Mouse (Mus musculus) 3134 (cell line): ENCODE measurements at regions not wholly inside any gene's neighbourhood (a gene's known extent, or its start where the extent isn't known, plus 50 kb on each side); places are given as distances from the start of the nearest gene placed in this dataset.
A peak's percentile ranks its signal among the peaks of the same experiment; 100 is the strongest.
"Not testable (repeated sequence)": the region's sequence is repeated elsewhere in the genome, so short reads cannot be mapped to it uniquely, and the experiment has no call there.

ENCODE experiments used
- DNase-seq: peaks from one replicate; pipeline ENCODE4 v3.0.0-alpha.2; 2011; ENCODE audit warnings: low spot score; ENCODE audit not compliant: insufficient read length; ENCODE audit errors: extremely low read depth

GRCm38 (mm10) chr6:37618990-37619389, 89.0 kb downstream of the Akr1d1 start:
- DNase-seq: no peak

- no peak for DNase-seq
These were observed 91.5 kb downstream of the Akr1d1 start for GRCm38 (mm10) chr6:37621364-37622029.

- DNase-seq: peak; percentile 40
These were observed 92.3 kb downstream of the Akr1d1 start for GRCm38 (mm10) chr6:37622273-37622672.

DNA sequence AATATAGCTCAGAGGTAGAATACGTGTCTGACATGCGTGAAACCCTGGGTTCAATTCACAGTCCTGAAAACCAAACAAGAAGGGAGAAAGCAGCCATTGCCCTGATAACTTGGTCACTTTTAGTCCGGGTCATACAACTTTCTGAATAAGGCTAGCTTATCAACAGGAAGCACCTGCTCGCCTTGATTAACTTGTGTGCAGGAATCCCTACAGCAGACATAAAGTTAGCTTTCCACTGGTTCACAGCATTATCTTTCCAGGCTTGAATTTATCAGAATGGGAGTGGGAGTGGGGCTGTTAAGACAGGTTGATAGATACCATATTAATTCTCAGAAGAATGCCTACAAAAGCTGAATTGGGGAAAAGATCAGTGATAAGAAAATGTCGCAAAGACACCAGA, 97.2 kb downstream of the Akr1d1 start:
- no peak for DNase-seq

- DNase-seq: no peak
These were observed 104.0 kb downstream of the Akr1d1 start for GRCm38 (mm10) chr6:37633948-37634347.

DNA sequence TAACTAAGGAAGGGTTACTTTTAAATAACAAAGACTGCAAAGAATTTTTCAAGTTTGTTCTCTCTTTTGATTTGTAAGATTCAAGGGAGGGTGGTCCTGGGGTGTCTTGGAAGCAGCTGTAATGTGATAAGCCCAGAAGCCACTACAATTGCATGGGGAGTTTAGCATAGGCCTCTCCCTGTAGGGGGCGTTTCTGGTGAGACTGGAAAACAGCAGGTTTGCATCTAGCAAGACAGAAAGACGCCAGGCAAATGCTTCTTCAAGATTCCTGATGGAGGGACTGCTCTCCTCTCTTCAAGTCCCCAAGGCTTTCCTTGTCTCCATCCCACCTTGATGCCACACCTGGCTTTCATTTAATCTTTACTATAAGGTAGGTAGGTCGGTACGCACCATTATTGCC, 112.1 kb downstream of the Akr1d1 start:
- no peak for DNase-seq

GRCm38 (mm10) chr6:37642701-37643121, 112.7 kb downstream of the Akr1d1 start:
- DNase-seq: no peak

DNA sequence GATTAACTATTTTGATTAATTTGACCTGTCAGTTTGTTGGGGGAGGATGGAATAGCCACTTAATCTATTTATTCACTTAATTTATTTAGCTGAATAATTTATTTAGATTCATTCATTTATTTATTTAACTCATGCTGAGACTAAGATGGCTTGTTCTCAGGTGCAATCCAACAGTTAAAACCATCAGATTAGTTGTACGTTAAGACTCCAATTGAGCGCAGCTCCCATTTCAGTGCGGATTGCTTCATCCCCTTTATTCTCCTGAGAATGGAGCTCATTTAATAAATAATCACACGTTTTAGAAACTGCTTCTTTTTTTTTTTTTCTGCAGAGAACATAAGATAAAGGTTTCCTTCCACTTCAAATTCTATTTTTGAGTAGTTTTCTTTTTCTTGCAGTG, 113.2 kb downstream of the Akr1d1 start:
- DNase-seq: no peak

GRCm38 (mm10) chr6:37643718-37644117, 113.7 kb downstream of the Akr1d1 start:
- no peak for DNase-seq

DNA sequence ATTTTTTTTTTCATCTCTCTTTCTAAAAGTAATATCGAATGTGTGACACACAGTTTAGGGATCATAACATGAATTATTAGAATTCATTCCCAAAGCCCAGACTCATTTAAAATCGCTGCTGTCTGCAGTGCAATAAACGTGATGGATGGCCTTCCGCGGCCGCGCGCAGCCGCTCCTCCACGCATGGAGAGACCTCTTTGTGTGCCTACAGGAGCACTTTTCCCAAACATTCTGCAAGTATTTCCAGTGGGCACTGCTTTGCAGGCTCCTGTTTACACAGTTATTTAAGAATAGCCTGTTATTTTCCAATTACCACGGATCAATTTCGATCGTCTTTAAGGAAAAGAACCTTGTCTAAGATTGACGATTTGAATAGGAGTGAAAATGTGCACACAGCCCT, 115.6 kb downstream of the Akr1d1 start:
- DNase-seq: no peak

GRCm38 (mm10) chr6:37657300-37657699, 127.3 kb downstream of the Akr1d1 start:
- not testable (repeated sequence) for DNase-seq

DNA sequence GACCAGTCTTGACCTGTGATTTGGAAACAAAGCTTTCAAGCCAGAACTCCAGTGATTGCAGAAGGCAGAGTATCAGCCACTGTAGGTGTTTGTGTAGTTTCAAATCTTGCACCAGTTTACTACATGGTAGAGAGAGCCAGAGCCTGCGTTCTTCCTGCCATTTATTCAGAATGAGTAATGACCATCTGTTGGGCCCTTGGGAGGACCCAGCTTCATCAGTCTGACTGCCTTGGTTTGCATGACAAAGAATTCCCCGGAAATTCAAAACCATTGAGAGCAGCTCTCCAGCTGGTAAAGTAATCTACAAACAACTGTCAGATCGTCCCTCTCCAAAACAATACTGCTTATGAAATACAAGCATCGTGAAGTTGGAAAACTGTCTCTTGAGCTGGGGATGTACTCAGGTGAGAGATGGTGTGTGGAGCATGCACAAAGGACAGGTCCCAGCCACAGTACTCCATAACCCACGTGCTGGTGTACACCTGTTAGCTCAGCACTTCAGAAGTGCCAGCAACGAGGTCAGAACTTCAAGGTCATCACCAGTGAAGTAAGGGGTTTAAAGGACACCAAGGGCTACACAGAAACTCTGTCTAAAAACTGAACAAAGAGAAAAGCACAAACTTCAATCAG, 128.2 kb downstream of the Akr1d1 start:
- no peak for DNase-seq

- DNase-seq: no peak
These were observed 132.8 kb downstream of the Akr1d1 start for GRCm38 (mm10) chr6:37662747-37663146.

DNA sequence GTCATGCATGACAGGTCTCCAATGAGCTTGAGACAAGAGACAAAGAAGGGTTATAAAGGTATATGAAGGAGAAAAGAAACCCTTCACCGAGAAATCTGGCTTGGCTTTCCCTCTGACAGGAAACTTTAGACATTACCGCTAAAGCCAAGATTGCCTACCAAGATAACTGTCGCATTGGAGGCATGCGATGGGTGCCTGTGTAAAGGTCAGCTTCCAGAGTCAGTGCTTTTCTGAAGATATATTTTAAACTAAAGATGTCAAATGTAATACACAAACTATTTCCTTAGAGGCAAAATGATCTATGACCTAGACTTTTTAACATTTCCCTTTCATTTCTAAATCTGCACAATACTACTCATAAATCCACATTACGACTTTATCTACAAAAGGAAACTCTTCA, 135.6 kb downstream of the Akr1d1 start:
- no peak for DNase-seq

GRCm38 (mm10) chr6:37669407-37669806, 139.4 kb downstream of the Akr1d1 start:
- DNase-seq: no peak

DNA sequence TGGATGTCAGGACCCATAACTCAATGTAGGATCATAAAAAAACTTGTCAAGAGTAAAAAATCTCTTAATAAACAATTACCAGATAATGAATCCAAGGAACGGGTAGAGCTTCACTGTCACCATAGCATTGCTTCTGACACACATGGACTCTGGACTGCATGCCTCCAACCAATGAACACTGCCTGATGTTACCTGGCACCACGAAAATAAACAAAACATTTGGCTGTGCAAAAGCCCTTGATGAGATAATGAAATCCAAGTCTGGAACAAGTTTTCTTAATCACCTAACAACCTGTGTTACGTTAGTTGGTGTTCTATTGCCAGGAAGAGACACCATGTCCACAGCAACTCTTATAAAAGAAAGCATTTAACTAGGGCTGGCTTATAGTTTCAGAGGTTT, 140.7 kb downstream of the Akr1d1 start:
- DNase-seq: no peak

- DNase-seq: no peak
These were observed 149.9 kb downstream of the Akr1d1 start for GRCm38 (mm10) chr6:37679871-37680270.

DNA sequence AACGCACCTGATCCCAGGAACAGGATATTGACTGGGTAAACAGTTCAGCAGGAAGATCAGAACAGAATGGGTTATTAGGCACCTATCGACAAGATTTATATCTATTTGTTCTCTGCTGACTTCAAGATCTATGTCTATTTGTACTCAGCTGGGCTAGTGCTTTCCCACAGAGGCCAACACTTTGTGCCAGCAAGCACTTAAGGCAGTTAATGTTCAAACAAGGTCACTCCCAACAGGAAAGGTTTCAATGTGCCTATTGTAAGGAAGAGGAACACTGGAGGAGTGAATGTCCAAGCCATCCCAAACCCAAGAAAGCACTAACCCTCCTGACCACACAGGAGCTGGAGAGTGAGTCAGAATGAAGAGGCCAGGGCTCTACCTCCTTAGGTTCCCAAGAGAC, 151.4 kb downstream of the Akr1d1 start:
- DNase-seq: not testable (repeated sequence)

GRCm38 (mm10) chr6:37686094-37686493, 156.1 kb downstream of the Akr1d1 start:
- DNase-seq: no peak

DNA sequence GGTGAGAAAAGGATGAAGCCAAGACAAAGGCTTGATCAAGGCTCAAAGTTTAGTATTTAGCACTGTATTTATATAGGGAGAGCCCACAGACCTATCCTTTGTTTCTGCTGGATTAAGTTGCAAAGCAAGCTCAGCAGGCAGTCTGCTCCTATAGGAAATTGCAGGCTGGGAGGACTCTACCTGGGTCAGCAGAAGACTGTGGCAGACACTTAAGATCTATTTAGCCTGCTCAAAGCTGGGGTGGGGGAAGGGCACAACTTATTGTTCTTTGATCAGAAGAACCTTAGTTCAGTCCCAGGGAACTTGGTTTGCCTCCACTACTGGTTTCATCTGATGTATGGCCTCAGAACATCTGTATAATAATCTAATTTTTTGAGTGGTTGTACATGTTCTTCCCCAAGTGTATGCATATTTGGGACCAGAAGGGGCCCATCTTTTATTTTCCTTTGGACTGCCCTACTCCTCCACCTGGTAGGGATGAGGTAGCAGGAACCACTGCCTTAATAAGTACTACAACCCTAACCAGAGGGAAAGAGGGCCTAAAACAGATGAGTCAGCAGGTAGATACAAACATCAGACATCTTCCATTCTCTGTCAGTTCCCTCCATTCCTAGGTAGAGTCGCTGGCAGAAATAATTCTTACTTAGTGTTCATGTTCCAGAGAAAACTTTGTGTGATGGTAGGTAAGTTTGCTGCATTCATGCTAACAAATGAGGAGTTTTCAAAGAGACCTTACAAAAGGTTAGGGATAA, 159.1 kb downstream of the Akr1d1 start:
- DNase-seq: no peak

DNA sequence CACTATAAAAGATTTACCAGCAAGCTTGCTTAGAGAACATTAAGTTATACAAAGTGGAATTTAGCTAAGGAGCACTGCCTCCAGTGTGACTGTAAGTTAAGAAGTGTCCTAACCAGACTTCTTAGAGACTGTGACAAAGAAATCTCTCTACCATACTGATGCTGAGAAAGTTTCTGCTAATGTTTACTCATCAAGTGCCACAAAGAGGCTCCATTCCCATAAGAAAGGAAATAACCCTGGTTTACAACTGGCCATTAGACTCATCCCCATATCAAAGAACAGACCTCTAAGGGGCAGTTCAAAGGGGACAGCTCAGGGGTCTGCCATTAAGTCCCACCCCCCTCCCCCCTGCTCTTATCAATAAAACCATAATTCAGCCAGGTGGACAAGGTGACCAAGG, 159.7 kb downstream of the Akr1d1 start:
- DNase-seq: no peak
